Mouse (Mus musculus) heart, embryonic 14.5 days (tissue): Measurements from ENCODE around the gene Slc46a2. TPM values are rescaled to one million over a fixed set of nuclear protein-coding genes. Genes with fewer than 3 reads are reported as not detected.

Experiments
- polyA plus RNA-seq: library from polyadenylated mRNA; unstranded; fragments of >200 nt; fragmentation: Nextera tagmentation; extraction: Ambion mirVana; gene quantifications from 2 replicates; pipeline ENCODE4 v1.2.1, GENCODE M21; 2014

Gene Slc46a2
- polyA plus RNA-seq, 1 experiment from 2014 or later: 0.11 TPM

Other genes with a start within 250 kb of the Slc46a2 start
- gene Inip, start 113.5 kb downstream of the Slc46a2 start, polyA plus RNA-seq: 40.2 and 46.1 TPM in 2 replicates
- 6.3 and 6.6 TPM in 2 replicates for gene Snx30, start 109.2 kb downstream of the Slc46a2 start, polyA plus RNA-seq
- not detected in 2 replicates for gene Mup4, start 45.7 kb upstream of the Slc46a2 start, polyA plus RNA-seq
- not detected in 2 replicates for gene Mup6, start 49.2 kb upstream of the Slc46a2 start, polyA plus RNA-seq
- not detected in 2 replicates for gene Mup7, start 155.4 kb upstream of the Slc46a2 start, polyA plus RNA-seq
- not detected in 2 replicates for gene Mup2, start 239.2 kb upstream of the Slc46a2 start, polyA plus RNA-seq